Mouse (Mus musculus) ES-Bruce4 (cell line): ENCODE measurements around the gene Gm9736.

Experiments used
- CTCF ChIP-seq: IDR thresholded peaks from one replicate; pipeline ENCODE4 v1.8.1; 2011; ENCODE audit warnings: low read depth, low read length
- EP300 ChIP-seq: IDR thresholded peaks from 2 replicates; pipeline ENCODE4 v1.6.1; 2011; ENCODE audit warnings: low read depth, low read length; ENCODE audit not compliant: insufficient read depth

DNA sequence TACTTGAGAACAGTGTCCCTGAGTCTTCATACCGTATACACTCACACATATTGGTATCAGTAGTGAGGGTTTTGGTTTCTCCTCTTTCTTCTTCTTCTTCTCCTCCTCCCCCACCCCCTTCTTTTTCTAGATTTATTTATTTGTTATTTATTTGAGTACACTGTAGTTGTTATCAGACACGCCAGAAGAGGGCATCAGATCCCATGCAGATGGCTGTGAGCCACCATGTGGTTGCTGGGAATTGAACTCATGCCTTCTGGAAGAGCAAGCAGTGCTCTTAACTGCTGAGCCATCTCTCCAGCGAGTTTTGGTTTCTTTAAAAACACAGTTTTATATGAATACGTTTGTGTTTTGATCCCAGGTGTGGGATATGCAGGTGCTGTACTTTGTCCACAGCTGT lies 22.9 kb downstream of the Gm9736 start:
- TF ChIP-seq EP300 (no peak), CTCF (peak; percentile 34)
